Mouse (Mus musculus) retina, adult 2 months (tissue): ENCODE results near the gene Nmnat2.

Source experiments
- DNase-seq: peaks from one replicate; pipeline ENCODE4 v3.0.0-alpha.2; 2012; ENCODE audit warnings: low read depth, low spot score

The Nmnat2 gene

GRCm38 (mm10) chr1:152954821-152955523 is at the start of gene Nmnat2:
Nmnat2 (plus strand) TSS chr1:152954993.
- DNase-seq: no peak

GRCm38 (mm10) chr1:152913483-152914460 is 41.0 kb upstream of the Nmnat2 start:
- no peak for DNase-seq

GRCm38 (mm10) chr1:152915766-152916165 is 39.0 kb upstream of the Nmnat2 start:
- DNase-seq: no peak

GRCm38 (mm10) chr1:152916936-152917335 is 37.9 kb upstream of the Nmnat2 start:
- no peak for DNase-seq

GRCm38 (mm10) chr1:152917626-152918025 is 37.2 kb upstream of the Nmnat2 start:
- no peak for DNase-seq

GRCm38 (mm10) chr1:152921786-152922185 is 33.0 kb upstream of the Nmnat2 start:
- DNase-seq: no peak

- no peak for DNase-seq
Measured at GRCm38 (mm10) chr1:152933962-152934361, 20.8 kb upstream of the Nmnat2 start.

- no peak for DNase-seq
Measured at GRCm38 (mm10) chr1:152935476-152935875, 19.3 kb upstream of the Nmnat2 start.

GRCm38 (mm10) chr1:152936365-152936764 is 18.4 kb upstream of the Nmnat2 start:
- DNase-seq: no peak

GRCm38 (mm10) chr1:152942977-152943376 is 11.8 kb upstream of the Nmnat2 start:
- no peak for DNase-seq

- DNase-seq: no peak
Measured at GRCm38 (mm10) chr1:152954167-152954566, 626 bp upstream of the Nmnat2 start.

- no peak for DNase-seq
Measured at GRCm38 (mm10) chr1:152955564-152956211, 895 bp downstream of the Nmnat2 start.

GRCm38 (mm10) chr1:152956221-152956620 is 1.4 kb downstream of the Nmnat2 start:
- no peak for DNase-seq

GRCm38 (mm10) chr1:152964344-152964743 is 9.6 kb downstream of the Nmnat2 start:
- no peak for DNase-seq

- no peak for DNase-seq
Measured at GRCm38 (mm10) chr1:152966222-152966621, 11.4 kb downstream of the Nmnat2 start.

GRCm38 (mm10) chr1:152966686-152967085 is 11.9 kb downstream of the Nmnat2 start:
- no peak for DNase-seq

- no peak for DNase-seq
Measured at GRCm38 (mm10) chr1:152969081-152969480, 14.3 kb downstream of the Nmnat2 start.

- no peak for DNase-seq
Measured at GRCm38 (mm10) chr1:152972957-152973356, 18.2 kb downstream of the Nmnat2 start.

- no peak for DNase-seq
Measured at GRCm38 (mm10) chr1:152973421-152973820, 18.6 kb downstream of the Nmnat2 start.

- no peak for DNase-seq
Measured at GRCm38 (mm10) chr1:152973861-152974260, 19.1 kb downstream of the Nmnat2 start.

- DNase-seq: no peak
Measured at GRCm38 (mm10) chr1:152975144-152975543, 20.4 kb downstream of the Nmnat2 start.

- no peak for DNase-seq
Measured at GRCm38 (mm10) chr1:152978700-152979099, 23.9 kb downstream of the Nmnat2 start.
